Mouse (Mus musculus) C2C12 (cell line): ENCODE measurements around the gene Nme9. TPM values are rescaled to one million over a fixed set of nuclear protein-coding genes. Genes with fewer than 3 reads are reported as not detected.
A peak's percentile ranks its signal among the peaks of the same experiment; 100 is the strongest.

Source experiments
- H3K27me3 ChIP-seq: one replicate; pipeline ENCODE4 v1.6.1; 2011; ENCODE audit not compliant: control insufficient read depth, insufficient read depth, insufficient read length
- H3K36me3 ChIP-seq: one replicate; pipeline ENCODE4 v1.6.1; 2011; ENCODE audit not compliant: control insufficient read depth, insufficient read depth
- H3K4me3 ChIP-seq: one replicate; pipeline ENCODE4 v1.5.1; 2011; ENCODE audit warnings: mild to moderate bottlenecking, control low read depth; ENCODE audit not compliant: poor library complexity, insufficient read depth, severe bottlenecking
- H3K79me2 ChIP-seq: one replicate; pipeline ENCODE4 v1.6.1; 2011; ENCODE audit not compliant: control insufficient read depth, insufficient read depth
- H3K79me3 ChIP-seq: one replicate; pipeline ENCODE4 v1.6.1; 2011; ENCODE audit warnings: low read depth, control low read depth
- H3ac ChIP-seq: one replicate; pipeline ENCODE3; 2011; ENCODE audit warnings: low read depth; ENCODE audit not compliant: control insufficient read depth, insufficient read length
- CEBPB ChIP-seq: IDR thresholded peaks from one replicate; pipeline ENCODE4 v1.6.1; 2011; ENCODE audit warnings: low read depth, mild to moderate bottlenecking, control low read depth, moderate library complexity
- CTCF ChIP-seq: IDR thresholded peaks from one replicate; pipeline ENCODE4 v1.5.1; 2011; ENCODE audit not compliant: control insufficient read depth, insufficient read depth, insufficient read length
- FOSL1 ChIP-seq: IDR thresholded peaks from one replicate; pipeline ENCODE4 v1.8.0; 2011; ENCODE audit warnings: mild to moderate bottlenecking, low read length; ENCODE audit not compliant: poor library complexity, insufficient read depth, severe bottlenecking
- MAX ChIP-seq: IDR thresholded peaks from one replicate; pipeline ENCODE4 v1.6.1; 2011; ENCODE audit warnings: mild to moderate bottlenecking, control low read depth
- MYOD1 ChIP-seq: IDR thresholded peaks from one replicate; pipeline ENCODE4 v1.6.1; 2011; ENCODE audit warnings: low read depth; ENCODE audit not compliant: control insufficient read depth, insufficient read length
- MYOG ChIP-seq: IDR thresholded peaks from one replicate; pipeline ENCODE4 v1.6.1; 2011; ENCODE audit not compliant: control insufficient read depth, insufficient read length; ENCODE audit errors: extremely low read depth
- USF1 ChIP-seq: IDR thresholded peaks from one replicate; pipeline ENCODE4 v1.6.1; 2011; ENCODE audit warnings: low read depth, mild to moderate bottlenecking, control low read depth, moderate library complexity
- polyA plus RNA-seq: library from polyadenylated mRNA; unstranded; fragments of >200 nt; fragmentation: generic; extraction: Trizol; gene quantifications from one replicate; pipeline ENCODE4 v1.2.1, GENCODE M21; 2012; ENCODE audit warnings: missing spikeins

Gene Nme9
- polyA plus RNA-seq, 1 experiment = not detected

DNA sequence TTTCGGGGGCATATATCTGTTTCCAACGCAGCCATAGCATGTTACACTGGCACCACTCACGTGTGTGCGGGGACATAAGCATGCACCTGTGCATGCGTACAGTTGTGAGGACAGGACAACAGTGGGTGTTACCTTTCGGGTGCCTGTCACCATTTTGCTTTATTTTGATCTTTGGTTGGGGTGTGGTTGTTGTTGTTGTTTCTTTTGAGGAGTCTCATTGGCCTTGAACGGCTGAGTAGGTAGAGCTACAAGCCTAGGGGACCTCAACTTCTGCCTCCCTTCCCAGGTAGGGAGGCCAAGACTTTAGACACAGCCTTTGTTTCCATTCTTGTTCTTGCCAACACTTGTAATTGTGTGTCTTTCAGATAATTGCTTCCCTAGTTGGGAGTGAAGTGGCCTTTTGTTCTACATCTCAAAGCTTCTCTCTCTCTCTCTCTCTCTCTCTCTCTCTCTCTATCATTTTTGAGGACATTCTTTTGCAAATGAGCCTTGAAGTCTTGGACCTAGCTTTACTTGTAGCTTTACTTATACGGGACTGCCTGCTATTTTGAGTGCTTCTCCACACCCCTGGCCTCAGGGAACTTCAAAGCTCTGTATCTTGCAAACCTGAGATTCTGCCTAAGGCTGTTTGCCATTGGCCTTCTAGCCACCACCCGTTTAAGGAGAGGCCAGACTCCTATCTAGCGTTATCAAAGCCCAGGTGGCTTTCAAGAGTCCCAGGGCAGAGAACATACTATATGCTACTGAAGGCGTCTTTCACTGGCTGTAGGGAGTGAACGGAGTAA, 13.3 kb upstream of the Nme9 start:
- H3K79me3 ChIP-seq = no peaks in the 10 kb centered on the region
- no peak overlapping the region for H3ac ChIP-seq
- H3K79me2 ChIP-seq = peaks cover 22% of the 10 kb centered on the region
- H3K4me3 ChIP-seq = no peak overlapping the region
- no peaks in the 10 kb centered on the region for H3K36me3 ChIP-seq
- no peak for TF ChIP-seq CTCF
- no peak for TF ChIP-seq USF1
- no peak for TF ChIP-seq MAX
- no peak for TF ChIP-seq MYOG
- TF ChIP-seq MYOD1 = no peak
- TF ChIP-seq FOSL1 = no peak
- TF ChIP-seq CEBPB = no peak
- no peaks in the 10 kb centered on the region for H3K27me3 ChIP-seq

DNA sequence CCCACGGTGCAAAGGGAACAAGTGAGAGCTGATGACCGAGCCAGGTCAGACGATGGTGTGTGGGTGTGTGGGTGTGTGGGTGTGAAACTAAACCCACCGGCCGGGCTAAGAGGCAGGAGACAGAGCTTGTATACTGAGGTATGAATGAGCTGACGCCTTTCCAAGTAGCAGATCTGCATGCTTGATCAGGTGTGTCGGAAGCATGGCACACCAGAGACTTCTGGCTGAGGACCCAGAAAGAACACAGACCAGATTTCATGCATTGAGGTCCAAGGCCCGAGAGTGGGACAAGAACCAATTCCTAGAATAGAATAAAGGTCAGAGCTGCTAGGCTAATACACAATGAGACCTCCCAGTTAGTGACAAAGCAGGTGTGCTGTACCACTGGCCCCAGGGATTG, 12.2 kb upstream of the Nme9 start:
- Histone ChIP-seq H3K79me3 (no peaks in the 10 kb centered on the region), H3K27me3 (no peaks in the 10 kb centered on the region), H3K79me2 (peaks cover 13% of the 10 kb centered on the region), H3K4me3 (no peak overlapping the region), H3ac (no peak overlapping the region), H3K36me3 (no peaks in the 10 kb centered on the region)
- TF ChIP-seq FOSL1 (no peak), CTCF (no peak), USF1 (no peak), CEBPB (no peak), MAX (no peak), MYOG (no peak), MYOD1 (no peak)

DNA sequence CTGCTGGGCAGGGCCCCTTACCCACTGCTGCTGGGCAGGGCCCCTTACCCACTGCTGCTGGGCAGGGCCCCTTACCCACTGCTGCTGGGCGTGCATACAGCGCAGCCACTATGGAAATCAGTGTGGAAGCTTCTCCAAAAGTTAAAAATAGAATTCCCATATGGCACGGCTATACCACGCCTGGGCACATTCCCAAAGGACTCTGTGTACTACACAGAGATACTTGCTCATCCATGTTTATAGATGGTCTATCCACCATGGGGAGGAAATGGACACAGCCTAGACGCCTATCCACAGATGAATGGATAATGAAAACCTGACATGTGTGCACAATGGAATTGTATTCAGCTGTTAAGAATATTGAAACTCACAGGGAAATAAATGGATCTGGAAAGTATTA, 10.3 kb upstream of the Nme9 start:
- Histone ChIP-seq H3K36me3 (no peaks in the 10 kb centered on the region), H3ac (no peak overlapping the region), H3K27me3 (no peaks in the 10 kb centered on the region), H3K79me2 (peaks cover under 1% of the 10 kb centered on the region), H3K4me3 (no peak overlapping the region), H3K79me3 (no peaks in the 10 kb centered on the region)
- TF ChIP-seq USF1 = no peak
- TF ChIP-seq CEBPB = no peak
- TF ChIP-seq MAX = no peak
- TF ChIP-seq MYOG = no peak
- TF ChIP-seq FOSL1 = no peak
- no peak for TF ChIP-seq CTCF

DNA sequence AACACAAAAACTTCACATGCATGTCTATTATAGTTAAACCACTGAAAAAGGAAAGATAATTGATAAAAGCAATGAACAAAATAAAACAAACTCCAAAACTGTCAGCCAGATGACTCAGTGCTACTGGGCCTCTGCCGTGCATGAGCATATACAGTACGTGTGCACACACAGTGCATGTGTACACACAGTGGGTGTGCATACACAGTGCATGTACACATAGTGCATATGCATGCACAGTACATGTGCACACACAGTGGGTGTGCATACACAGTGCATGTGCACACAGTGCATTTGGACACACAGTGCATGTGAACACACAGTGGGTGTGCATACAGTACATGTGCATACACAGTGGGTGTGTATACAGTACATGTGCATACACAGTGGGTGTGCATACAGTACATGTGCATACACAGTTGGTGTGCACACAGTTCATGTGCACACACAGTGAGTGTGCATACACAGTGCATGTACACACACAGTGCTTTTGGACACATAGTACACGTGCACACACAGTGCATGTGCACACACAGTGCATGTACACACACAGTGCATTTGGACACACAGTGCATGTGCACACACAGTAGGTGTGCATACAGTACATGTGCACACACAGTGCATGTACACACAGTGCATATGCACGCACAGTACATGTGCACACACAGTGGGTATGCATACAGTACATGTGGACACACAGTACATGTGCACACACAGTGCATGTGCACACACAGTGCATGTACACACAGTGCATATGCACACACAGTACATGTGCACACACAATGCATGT, 9.4 kb upstream of the Nme9 start:
- TF ChIP-seq MYOG = no peak
- TF ChIP-seq CEBPB = no peak
- no peak for TF ChIP-seq USF1
- no peak for TF ChIP-seq MYOD1
- no peak for TF ChIP-seq FOSL1
- TF ChIP-seq CTCF = no peak
- Histone ChIP-seq H3K36me3 (no peaks in the 10 kb centered on the region), H3K79me3 (no peaks in the 10 kb centered on the region), H3K27me3 (no peaks in the 10 kb centered on the region), H3K79me2 (no peaks in the 10 kb centered on the region), H3ac (no peak overlapping the region), H3K4me3 (no peak overlapping the region)

DNA sequence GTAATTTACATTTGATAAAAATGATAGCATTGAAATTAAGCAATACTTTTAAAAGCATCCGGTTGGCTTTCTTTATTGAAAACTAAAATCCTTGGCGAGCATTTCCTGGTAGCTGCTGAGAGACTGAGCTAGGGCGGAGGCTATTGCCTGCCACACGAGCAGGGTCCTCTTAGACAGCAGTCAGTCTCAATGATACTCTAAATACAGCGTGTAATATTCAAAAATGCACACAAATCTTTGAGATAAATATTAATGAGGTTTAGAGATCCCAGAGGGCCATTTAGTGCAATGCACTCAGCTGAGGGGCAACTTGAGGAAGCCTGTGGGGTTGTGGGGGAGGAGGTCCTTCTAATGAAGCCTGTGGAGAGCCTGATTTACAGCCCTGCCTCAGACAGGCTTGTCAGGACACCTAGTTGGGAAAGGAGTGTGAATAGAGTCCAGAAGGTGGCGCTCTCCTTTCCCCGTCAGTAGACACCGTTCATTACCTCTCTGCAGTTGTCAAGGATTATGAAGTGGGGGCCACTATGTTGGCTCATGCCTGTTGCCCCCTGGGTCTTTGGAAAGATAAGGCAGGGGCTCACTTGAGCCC, 6.6 kb upstream of the Nme9 start:
- Histone ChIP-seq H3K79me3 (no peaks in the 10 kb centered on the region), H3K36me3 (no peaks in the 10 kb centered on the region), H3K27me3 (no peaks in the 10 kb centered on the region), H3K4me3 (no peak overlapping the region), H3K79me2 (no peaks in the 10 kb centered on the region), H3ac (no peak overlapping the region)
- TF ChIP-seq CEBPB = peak; percentile 56
- no peak for TF ChIP-seq FOSL1
